Mouse (Mus musculus): ENCODE measurements at regions not wholly inside any gene's neighbourhood (a gene's known extent, or its start where the extent isn't known, plus 50 kb on each side); places are given as distances from the start of the nearest gene placed in this dataset.

GRCm38 (mm10) chr17:88303991-88304390 lies 136.5 kb upstream of the Foxn2 start:
- Histone ChIP-seq H3K4me1 (replicated peaks; ENCODE audit: control insufficient read depth, insufficient read depth, low read length) (no peaks in the 10 kb centered on the region), H3K9me3 (ENCODE audit: control insufficient read depth, low read length) (0 out of 2 replicates have a peak, but pooled peaks cover 2% of the 10 kb centered on the region), H3K36me3 (ENCODE audit: control insufficient read depth, insufficient read depth, low read length) (no peaks in the 10 kb centered on the region), H3K4me2 (ENCODE audit: low read depth, low read length) (no peak overlapping the region), H3K9ac (ENCODE audit: low read length) (no peak overlapping the region), H3K27me3 (ENCODE audit: control insufficient read depth, insufficient read depth, low read depth, low read length) (no peaks in the 10 kb centered on the region), H3K27ac (ENCODE audit: low read length) (no peak overlapping the region), H3K4me3 (ENCODE audit: low read length) (no peak overlapping the region)
- 61% methylated on average over 2 of the region's 2 CpGs for WGBS
- peak; percentile 31; the same call in 1 of the 2 replicates for ATAC-seq (ENCODE audit: low read depth)

GRCm38 (mm10) chr17:88305165-88305564 lies 135.3 kb upstream of the Foxn2 start:
- no peaks in the 10 kb centered on the region for H3K27me3 ChIP-seq (ENCODE audit: control insufficient read depth, insufficient read depth, low read depth, low read length)
- H3K9ac ChIP-seq (ENCODE audit: low read length), result no peak overlapping the region
- no peak overlapping the region for H3K4me2 ChIP-seq (ENCODE audit: low read depth, low read length)
- no peak overlapping the region for H3K27ac ChIP-seq (ENCODE audit: low read length)
- 0 out of 2 replicates have a peak, but pooled peaks cover 2% of the 10 kb centered on the region for H3K9me3 ChIP-seq (ENCODE audit: control insufficient read depth, low read length)
- H3K4me1 ChIP-seq (replicated peaks; ENCODE audit: control insufficient read depth, insufficient read depth, low read length), result no peaks in the 10 kb centered on the region
- 77% methylated on average over 9 of the region's 9 CpGs for WGBS
- no peak overlapping the region for H3K4me3 ChIP-seq (ENCODE audit: low read length)
- no peaks in the 10 kb centered on the region for H3K36me3 ChIP-seq (ENCODE audit: control insufficient read depth, insufficient read depth, low read length)
- ATAC-seq (ENCODE audit: low read depth), result no peak

GRCm38 (mm10) chr17:88306325-88306724 lies 134.2 kb upstream of the Foxn2 start:
- Histone ChIP-seq H3K27ac (ENCODE audit: low read length) (no peak overlapping the region), H3K9ac (ENCODE audit: low read length) (no peak overlapping the region), H3K4me2 (ENCODE audit: low read depth, low read length) (no peak overlapping the region), H3K27me3 (ENCODE audit: control insufficient read depth, insufficient read depth, low read depth, low read length) (no peaks in the 10 kb centered on the region), H3K36me3 (ENCODE audit: control insufficient read depth, insufficient read depth, low read length) (no peaks in the 10 kb centered on the region), H3K4me1 (replicated peaks; ENCODE audit: control insufficient read depth, insufficient read depth, low read length) (no peaks in the 10 kb centered on the region), H3K9me3 (ENCODE audit: control insufficient read depth, low read length) (0 out of 2 replicates have a peak, but pooled peaks cover 2% of the 10 kb centered on the region), H3K4me3 (ENCODE audit: low read length) (no peak overlapping the region)
- WGBS, result 67% methylated on average over 9 of the region's 9 CpGs
- no peak for ATAC-seq (ENCODE audit: low read depth)

GRCm38 (mm10) chr17:88307082-88307481 lies 133.4 kb upstream of the Foxn2 start:
- Histone ChIP-seq H3K9me3 (ENCODE audit: control insufficient read depth, low read length) (0 out of 2 replicates have a peak, but pooled peaks cover 2% of the 10 kb centered on the region), H3K9ac (ENCODE audit: low read length) (no peak overlapping the region), H3K4me1 (replicated peaks; ENCODE audit: control insufficient read depth, insufficient read depth, low read length) (no peaks in the 10 kb centered on the region), H3K27me3 (ENCODE audit: control insufficient read depth, insufficient read depth, low read depth, low read length) (no peaks in the 10 kb centered on the region), H3K4me3 (ENCODE audit: low read length) (no peak overlapping the region), H3K36me3 (ENCODE audit: control insufficient read depth, insufficient read depth, low read length) (no peaks in the 10 kb centered on the region), H3K27ac (ENCODE audit: low read length) (no peak overlapping the region), H3K4me2 (ENCODE audit: low read depth, low read length) (no peak overlapping the region)
- 49% methylated on average over 4 of the region's 4 CpGs for WGBS
- ATAC-seq (ENCODE audit: low read depth), result no peak

- Histone ChIP-seq H3K27me3 (ENCODE audit: control insufficient read depth, insufficient read depth, low read depth, low read length) (no peaks in the 10 kb centered on the region), H3K4me1 (replicated peaks; ENCODE audit: control insufficient read depth, insufficient read depth, low read length) (no peaks in the 10 kb centered on the region), H3K4me3 (ENCODE audit: low read length) (no peak overlapping the region), H3K36me3 (ENCODE audit: control insufficient read depth, insufficient read depth, low read length) (no peaks in the 10 kb centered on the region), H3K9ac (ENCODE audit: low read length) (no peak overlapping the region), H3K27ac (ENCODE audit: low read length) (no peak overlapping the region), H3K9me3 (ENCODE audit: control insufficient read depth, low read length) (peaks cover 3% of the 10 kb centered on the region; the same call in 1 of the 2 replicates), H3K4me2 (ENCODE audit: low read depth, low read length) (no peak overlapping the region)
- ATAC-seq (ENCODE audit: low read depth), result no peak
- WGBS, result 87% methylated on average over 9 of the region's 9 CpGs
Observed at GRCm38 (mm10) chr17:88307826-88308225, 132.7 kb upstream of the Foxn2 start.

GRCm38 (mm10) chr17:88312876-88313275 lies 127.6 kb upstream of the Foxn2 start:
- 87% methylated on average over 2 of the region's 2 CpGs for WGBS
- no peak overlapping the region for H3K9ac ChIP-seq (ENCODE audit: low read length)
- H3K4me2 ChIP-seq (ENCODE audit: low read depth, low read length), result no peak overlapping the region
- H3K27ac ChIP-seq (ENCODE audit: low read length), result no peak overlapping the region
- no peak overlapping the region for H3K4me3 ChIP-seq (ENCODE audit: low read length)
- H3K36me3 ChIP-seq (ENCODE audit: control insufficient read depth, insufficient read depth, low read length), result no peaks in the 10 kb centered on the region
- no peaks in the 10 kb centered on the region for H3K27me3 ChIP-seq (ENCODE audit: control insufficient read depth, insufficient read depth, low read depth, low read length)
- no peaks in the 10 kb centered on the region for H3K4me1 ChIP-seq (replicated peaks; ENCODE audit: control insufficient read depth, insufficient read depth, low read length)
- no peak for ATAC-seq (ENCODE audit: low read depth)
- H3K9me3 ChIP-seq (ENCODE audit: control insufficient read depth, low read length), result peaks cover 3% of the 10 kb centered on the region; the same call in 1 of the 2 replicates

- no peaks in the 10 kb centered on the region for H3K4me1 ChIP-seq (replicated peaks; ENCODE audit: control insufficient read depth, insufficient read depth, low read length)
- peaks cover 3% of the 10 kb centered on the region; the same call in 1 of the 2 replicates for H3K9me3 ChIP-seq (ENCODE audit: control insufficient read depth, low read length)
- 60% methylated on average over 15 of the region's 15 CpGs for WGBS
- H3K4me2 ChIP-seq (ENCODE audit: low read depth, low read length), result no peak overlapping the region
- H3K27me3 ChIP-seq (ENCODE audit: control insufficient read depth, insufficient read depth, low read depth, low read length), result no peaks in the 10 kb centered on the region
- ATAC-seq (ENCODE audit: low read depth), result no peak
- no peak overlapping the region for H3K27ac ChIP-seq (ENCODE audit: low read length)
- no peaks in the 10 kb centered on the region for H3K36me3 ChIP-seq (ENCODE audit: control insufficient read depth, insufficient read depth, low read length)
- H3K9ac ChIP-seq (ENCODE audit: low read length), result no peak overlapping the region
- no peak overlapping the region for H3K4me3 ChIP-seq (ENCODE audit: low read length)
Observed at GRCm38 (mm10) chr17:88316213-88316967, 124.1 kb upstream of the Foxn2 start.

- no peak for ATAC-seq (ENCODE audit: low read depth)
- peaks cover 3% of the 10 kb centered on the region; the same call in 1 of the 2 replicates for H3K9me3 ChIP-seq (ENCODE audit: control insufficient read depth, low read length)
- no peaks in the 10 kb centered on the region for H3K36me3 ChIP-seq (ENCODE audit: control insufficient read depth, insufficient read depth, low read length)
- no peak overlapping the region for H3K4me2 ChIP-seq (ENCODE audit: low read depth, low read length)
- H3K4me1 ChIP-seq (replicated peaks; ENCODE audit: control insufficient read depth, insufficient read depth, low read length), result no peaks in the 10 kb centered on the region
- H3K27ac ChIP-seq (ENCODE audit: low read length), result no peak overlapping the region
- no peak overlapping the region for H3K9ac ChIP-seq (ENCODE audit: low read length)
- WGBS, result 51% methylated on average over 5 of the region's 5 CpGs
- H3K27me3 ChIP-seq (ENCODE audit: control insufficient read depth, insufficient read depth, low read depth, low read length), result no peaks in the 10 kb centered on the region
- H3K4me3 ChIP-seq (ENCODE audit: low read length), result no peak overlapping the region
Observed at GRCm38 (mm10) chr17:88317311-88317710, 123.2 kb upstream of the Foxn2 start.

GRCm38 (mm10) chr17:88317806-88318205 lies 122.7 kb upstream of the Foxn2 start:
- no peak overlapping the region for H3K4me3 ChIP-seq (ENCODE audit: low read length)
- H3K27me3 ChIP-seq (ENCODE audit: control insufficient read depth, insufficient read depth, low read depth, low read length), result no peaks in the 10 kb centered on the region
- H3K9ac ChIP-seq (ENCODE audit: low read length), result no peak overlapping the region
- no peak overlapping the region for H3K27ac ChIP-seq (ENCODE audit: low read length)
- ATAC-seq (ENCODE audit: low read depth), result peak; percentile 26; the same call in 1 of the 2 replicates
- peaks cover 2% of the 10 kb centered on the region; the same call in 1 of the 2 replicates for H3K9me3 ChIP-seq (ENCODE audit: control insufficient read depth, low read length)
- no peaks in the 10 kb centered on the region for H3K4me1 ChIP-seq (replicated peaks; ENCODE audit: control insufficient read depth, insufficient read depth, low read length)
- no peaks in the 10 kb centered on the region for H3K36me3 ChIP-seq (ENCODE audit: control insufficient read depth, insufficient read depth, low read length)
- 77% methylated on average over 7 of the region's 7 CpGs for WGBS
- H3K4me2 ChIP-seq (ENCODE audit: low read depth, low read length), result no peak overlapping the region

All from lung, embryonic 16.5 days (tissue).